Mouse (Mus musculus) activated CD4-positive, CD25-positive, alpha-beta regulatory T cell, adult 4 months (primary cell): ENCODE measurements around the gene Tufm. TPM values are rescaled to one million over a fixed set of nuclear protein-coding genes. Genes with fewer than 3 reads are reported as not detected.
"Not testable (repeated sequence)": the region's sequence is repeated elsewhere in the genome, so short reads cannot be mapped to it uniquely, and the experiment has no call there.

ENCODE experiments used
- ATAC-seq: one replicate; pipeline ENCODE4 v1.8.0; 2017
- polyA plus RNA-seq, 2 experiments: library from polyadenylated mRNA; unstranded; fragments of 100-300 nt; shearing (Covaris generic); gene quantifications; one replicate each; pipeline ENCODE4 v1.2.1; 2017

Tufm gene
- polyA plus RNA-seq, 2 experiments from 2014 or later = 71.2 to 78.9 TPM

DNA sequence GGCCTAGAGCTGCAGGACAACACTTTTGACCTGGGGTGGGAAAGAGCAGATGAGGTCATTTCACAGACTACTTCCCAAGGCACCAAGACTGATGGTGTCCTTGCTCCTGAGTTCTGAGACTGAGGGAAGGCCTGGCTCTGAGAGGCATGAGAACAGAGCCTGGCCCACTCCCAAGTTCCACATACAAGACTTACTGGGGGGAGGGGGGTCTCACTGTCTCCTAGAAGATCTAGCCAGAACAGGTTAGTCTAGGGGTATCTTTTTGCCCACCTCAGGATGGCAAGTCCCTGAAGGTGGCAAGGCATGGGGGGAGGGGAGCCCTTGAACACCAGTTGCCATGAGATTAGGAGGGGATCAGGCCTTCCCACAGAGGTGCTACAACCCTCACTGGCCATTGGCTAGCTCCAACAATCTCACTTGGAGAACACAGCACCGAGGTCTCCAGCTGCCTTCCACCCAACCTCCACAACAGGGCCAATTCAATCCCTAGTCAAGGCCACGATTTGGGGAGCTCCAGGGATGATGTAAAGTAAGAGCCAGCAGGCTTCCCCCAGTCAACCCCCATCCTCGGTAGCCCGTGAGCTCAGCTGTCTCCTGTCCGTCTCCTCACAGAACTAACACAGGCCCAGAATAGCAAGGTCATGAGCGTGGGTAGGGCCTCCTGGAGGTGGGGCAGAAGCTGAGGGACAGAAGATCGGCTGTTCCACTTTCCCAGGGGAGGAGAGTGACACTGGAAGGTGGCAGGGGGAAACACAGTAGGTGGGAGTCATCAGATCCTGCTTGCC lies 21.7 kb upstream of the Tufm start:
- ATAC-seq = no peak

DNA sequence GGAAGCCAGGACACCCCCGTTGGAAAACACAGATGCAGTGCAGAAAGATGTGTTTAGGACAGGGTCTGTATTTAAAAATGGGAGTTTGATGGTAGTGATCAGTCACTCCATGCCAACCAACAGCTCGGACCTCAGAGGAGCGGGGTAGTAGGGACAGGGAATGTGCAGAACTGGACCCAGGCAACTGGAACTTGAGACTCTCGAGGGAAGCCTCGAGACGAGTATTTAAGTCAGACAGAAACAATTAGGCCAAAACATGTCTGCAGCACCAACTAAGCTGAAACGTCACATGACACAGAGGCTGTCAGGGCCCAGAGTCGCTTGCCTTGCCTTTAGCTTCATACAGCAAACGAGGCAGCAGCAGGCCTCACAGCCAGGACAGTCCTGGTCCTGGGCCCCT lies 21.0 kb upstream of the Tufm start:
- ATAC-seq = no peak

DNA sequence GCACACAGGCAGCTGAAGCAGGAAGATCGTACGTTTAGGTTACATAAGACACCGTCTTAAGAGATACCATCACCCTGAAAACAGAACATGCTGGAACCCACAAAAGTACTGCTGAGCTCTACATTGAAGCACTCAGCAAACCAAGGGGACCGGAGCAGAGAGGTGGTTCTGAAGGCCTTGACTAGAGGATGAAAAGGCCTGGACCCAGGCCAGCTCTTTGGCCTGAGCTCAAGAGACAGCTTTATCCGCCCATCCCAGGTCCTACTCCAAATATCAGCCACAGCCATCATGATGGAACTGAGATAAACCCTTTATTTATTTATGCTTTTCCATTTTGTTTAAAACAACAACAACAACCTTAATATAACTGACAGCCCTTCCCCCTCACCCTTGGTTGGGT lies 20.5 kb upstream of the Tufm start:
- ATAC-seq = no peak

DNA sequence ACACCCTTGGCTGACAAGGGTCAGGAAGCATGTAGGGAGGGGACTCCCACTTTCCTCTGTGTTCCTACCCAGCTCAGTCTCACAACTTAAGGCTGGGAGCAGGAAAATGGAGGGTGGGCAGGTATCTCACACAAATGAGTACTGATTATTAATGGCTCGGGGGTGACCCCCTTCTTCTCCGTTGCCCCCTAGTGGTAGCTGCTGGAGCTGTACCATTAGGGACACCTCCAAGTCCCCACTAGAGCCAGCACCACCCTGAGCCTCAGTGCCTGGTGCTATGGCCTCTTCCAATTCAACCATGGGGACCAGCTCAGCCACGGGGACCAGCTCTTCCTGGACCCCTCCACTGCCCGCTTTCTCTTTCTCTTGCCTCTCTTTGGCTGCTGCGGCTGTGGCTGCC lies 19.9 kb upstream of the Tufm start:
- ATAC-seq = no peak

DNA sequence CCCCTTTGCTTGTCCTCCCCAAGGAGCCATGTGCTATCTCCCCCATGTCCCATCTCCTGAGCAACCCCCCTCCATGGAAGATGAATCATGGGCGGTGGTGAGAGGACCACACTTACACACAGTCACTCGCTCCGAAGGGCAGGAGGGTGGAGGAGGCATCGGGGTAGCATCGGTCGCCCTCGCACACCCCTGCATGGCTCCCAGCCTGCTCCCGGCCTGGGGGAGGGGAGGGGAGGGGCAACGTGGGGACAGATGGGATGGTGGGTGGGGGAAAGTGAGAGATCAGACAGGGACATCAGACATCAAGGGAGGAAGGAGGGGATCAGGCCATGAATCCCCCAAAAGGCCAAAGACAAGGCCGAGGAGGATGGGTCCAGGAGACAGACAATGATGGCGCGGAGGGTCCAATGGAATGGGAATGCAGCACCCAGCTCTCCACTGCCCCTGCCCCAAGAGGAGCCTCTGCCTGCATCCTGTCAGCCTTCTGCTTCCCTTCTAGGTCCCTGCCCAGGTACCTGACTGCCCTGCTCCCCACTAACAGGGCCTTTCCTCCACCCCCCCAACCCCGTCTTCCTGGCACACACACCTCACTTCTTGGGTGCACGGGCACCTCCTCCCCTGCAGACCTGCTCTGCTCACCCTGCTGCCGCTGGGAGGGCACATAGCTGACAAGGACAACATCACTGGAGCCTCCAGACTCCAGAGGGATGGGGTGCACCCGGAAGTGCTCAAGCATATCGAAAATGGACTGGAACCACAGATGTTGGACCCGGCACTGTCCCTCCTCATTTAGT lies 19.1 kb upstream of the Tufm start:
- no peak for ATAC-seq

DNA sequence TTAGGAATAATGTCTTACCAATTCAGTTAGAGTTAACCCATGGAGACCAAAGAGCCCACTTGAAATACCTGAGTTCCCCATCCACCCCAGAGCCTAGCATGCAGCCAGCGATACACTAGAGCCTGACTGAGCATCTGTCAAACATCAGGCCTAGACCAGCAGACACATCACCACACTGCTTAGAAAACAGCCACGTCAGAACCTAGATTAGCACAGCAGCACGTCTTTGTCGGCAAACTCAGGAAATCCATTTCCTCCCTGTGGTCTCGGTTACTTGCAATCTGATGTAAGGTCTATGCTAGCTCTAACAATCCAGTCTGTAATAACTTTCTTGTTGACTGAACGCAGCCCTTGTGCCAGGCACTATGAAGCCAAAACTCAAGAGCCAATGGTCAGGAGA lies 17.1 kb upstream of the Tufm start:
- peak; percentile 67 for ATAC-seq

DNA sequence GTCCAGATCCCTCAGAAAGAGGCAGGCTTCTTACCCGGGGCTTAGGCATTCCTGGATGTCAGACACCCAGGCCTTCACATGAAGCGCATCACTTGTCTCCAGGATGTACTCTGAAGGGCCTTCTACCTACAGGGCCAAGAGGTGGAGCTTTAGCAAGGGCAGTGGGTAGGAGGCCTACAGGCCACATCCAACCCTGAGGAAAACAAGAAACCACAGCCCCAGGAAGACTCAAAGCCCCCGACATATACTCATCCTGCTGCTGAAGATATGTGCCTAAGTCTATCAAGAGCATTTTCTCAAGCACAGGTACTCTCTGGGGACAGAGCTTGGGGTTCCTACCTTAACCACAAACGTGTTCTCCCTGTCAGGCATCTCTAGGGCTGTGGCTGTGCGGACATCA lies 15.8 kb upstream of the Tufm start:
- ATAC-seq = no peak

DNA sequence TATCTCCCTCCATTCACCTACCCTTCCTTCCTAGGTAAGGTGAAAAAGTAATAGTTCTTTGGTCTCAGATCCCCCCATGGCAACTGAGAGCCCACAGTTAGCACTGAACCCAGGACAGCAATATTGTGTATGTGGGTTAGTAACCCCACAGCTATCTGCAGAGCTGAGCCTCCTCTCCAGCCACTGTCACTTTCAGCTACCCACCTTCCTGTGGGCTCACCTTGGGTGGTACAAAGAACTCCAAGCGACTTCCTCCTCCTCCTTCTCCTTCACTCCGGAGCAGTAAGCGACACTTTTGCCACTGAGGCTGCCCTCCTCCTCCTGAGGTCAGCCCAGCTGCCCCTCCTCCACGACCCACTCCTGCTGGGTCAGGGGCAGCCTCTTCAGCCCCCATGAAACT lies 15.3 kb upstream of the Tufm start:
- ATAC-seq = no peak

DNA sequence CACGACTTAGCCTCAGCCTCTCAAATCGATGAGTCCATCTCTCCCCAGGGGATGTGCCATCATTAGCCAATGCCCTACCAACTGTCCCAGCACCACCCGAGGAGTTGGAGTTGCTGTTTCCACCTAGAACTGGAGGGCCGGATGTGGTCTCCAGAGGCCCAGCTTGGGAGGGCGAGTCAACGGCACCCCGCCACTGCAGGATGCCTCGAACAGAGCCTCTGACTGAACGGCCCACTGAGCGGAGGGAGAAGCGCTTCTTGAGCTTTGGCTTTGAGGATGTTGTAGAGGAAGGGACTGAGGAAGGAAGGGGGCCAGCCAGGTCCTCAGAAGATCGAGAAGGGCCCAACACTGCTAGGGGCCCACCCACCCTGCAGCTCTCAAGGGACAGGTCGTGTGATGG lies 14.9 kb upstream of the Tufm start:
- peak; percentile 68 for ATAC-seq

DNA sequence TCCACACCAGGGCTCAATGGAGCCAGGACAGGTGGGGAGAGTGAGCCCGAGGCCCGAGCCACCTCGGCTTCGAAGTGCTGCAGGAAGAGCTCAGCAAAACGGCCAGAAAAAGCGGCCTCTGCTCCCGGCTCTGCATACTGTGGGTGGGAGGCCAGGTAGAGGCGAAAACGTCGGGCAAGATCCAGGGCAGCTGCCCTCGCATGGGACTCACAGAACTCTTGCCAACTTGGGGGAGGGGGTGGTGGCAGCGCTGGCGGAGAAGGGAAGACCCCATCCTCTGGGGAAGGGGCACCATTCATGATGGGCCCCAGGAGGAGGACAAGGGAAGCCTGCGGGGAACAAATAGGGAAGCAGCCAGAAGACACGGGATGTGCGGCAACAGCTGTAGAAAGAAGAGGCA lies 14.4 kb upstream of the Tufm start:
- no peak for ATAC-seq

DNA sequence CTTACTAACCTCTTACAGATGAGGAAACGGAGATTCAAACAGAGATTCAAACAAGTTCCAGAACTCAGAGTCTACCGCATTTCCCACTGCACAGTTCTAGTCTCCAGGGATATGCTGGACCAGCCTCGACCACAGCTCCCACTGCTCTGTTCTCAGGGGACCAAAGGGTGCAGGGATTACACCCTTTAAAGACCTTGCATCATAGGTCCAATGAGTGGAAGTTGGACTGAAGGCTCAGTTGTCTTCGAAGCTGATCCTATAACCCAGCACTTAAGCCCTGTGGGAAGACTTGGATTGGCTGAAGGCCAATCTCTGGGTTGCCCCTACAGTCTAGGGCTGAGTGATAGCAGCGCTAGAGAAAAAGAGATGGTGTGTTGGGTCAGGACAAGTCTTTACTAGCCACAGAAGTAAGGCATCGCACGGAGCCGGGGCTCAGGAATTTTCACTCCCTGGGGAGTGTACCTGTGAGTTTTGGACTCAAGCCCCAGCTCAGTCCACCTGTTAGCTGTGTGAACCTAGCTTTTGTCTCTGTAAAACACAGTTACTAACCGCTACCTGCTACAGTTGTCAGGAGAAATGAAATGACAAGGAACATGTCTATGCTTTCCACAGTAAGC lies 13.6 kb upstream of the Tufm start:
- no peak for ATAC-seq

DNA sequence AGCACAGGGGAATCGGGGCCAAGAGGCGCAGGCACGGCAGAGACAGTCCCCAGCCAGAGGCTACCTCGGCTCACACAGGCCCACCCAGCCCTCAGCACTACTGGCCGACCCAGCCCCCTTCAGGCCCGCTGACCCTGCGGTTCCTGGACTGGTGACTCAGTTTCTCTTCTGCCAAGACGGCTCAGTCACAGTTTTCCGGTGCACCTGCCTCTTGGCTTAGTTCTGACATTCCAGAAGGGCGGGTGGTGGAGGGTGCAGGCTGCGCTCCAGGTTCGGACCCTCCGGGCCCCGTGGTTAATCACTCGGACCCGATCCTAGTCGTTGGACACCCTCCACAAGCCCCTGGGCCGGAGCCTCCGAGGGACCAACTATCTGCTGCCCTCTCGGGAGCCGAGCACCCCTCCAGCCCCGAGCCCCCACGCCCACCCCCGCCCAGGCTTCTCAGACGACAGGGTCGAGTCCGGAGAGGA lies 12.6 kb upstream of the Tufm start:
- ATAC-seq = no peak

DNA sequence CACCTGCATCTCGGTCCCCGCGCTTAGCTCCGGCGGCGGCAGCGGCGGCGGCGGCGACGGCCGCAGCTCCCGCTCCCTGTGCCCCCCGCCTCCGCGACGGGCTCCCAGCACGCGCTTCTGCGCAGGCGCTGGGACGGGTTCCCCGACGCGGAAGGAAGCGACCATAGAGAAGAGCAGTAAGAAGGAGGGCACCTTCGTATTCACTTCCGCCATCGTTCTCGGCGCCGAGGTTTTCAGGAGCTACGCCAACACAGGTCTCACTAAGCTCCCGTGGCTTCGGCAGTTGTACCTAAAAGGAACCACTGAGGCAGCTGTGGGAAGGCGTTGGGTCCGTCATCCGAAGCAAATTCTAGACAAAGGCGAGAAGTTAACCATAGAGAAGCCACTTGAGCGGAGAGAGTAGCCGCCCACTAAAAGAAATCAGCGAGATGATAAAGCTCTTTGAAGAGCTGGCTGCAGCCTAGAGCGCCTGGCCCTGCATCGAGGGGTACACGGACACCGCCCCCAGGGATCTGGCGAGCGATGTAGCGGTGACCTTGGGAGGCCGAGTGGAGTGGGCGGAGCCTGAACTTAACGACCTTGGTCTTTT lies 12.1 kb upstream of the Tufm start, which contains the start of gene Sh2b1:
Sh2b1 (minus strand) TSS at position 432 of the 589 bp plus-strand sequence.
- ATAC-seq = peak; percentile 48

DNA sequence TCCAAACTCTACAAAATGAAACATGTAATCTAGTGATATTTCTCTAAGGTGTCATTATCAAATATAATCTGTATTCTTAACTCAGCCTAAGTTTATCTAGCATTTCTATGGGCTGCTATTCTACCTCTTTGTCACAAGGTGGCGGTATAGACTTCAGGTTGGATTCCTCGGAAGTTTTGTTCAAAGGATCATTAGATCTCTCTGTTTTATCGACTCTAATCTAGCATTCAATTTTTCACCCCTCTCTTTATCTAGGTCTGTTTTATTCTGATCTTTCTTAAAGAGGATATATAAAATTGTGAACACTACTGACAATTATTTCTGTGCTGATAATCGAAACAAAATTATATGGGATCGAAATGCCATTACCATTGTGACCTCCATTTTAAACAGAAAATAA lies 5.5 kb upstream of the Tufm start:
- ATAC-seq = peak; percentile 26

DNA sequence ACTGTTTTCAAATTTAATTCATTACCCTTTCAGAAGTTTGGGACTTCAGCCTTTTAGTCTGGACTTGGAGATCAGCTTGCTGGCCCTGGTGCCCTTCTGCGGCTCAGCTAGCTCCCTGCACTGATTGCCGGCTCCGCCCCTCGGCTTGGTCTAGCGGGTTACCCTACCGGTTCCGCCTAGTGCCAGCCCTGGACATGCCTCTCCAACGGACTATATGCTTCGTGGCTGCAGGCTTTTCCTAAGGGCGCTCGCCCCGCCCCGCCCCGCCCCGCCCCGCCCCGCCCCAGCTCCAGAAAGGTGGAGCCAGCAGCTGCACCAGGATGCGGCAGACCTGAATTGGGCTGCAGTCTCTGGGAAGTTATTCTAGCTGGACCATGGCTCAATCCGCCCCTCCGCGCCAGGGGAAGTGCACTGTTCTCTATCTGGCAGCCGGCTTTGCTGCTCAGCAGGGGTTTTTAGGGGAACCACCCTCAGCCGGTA lies 4.7 kb upstream of the Tufm start:
- ATAC-seq = no peak

DNA sequence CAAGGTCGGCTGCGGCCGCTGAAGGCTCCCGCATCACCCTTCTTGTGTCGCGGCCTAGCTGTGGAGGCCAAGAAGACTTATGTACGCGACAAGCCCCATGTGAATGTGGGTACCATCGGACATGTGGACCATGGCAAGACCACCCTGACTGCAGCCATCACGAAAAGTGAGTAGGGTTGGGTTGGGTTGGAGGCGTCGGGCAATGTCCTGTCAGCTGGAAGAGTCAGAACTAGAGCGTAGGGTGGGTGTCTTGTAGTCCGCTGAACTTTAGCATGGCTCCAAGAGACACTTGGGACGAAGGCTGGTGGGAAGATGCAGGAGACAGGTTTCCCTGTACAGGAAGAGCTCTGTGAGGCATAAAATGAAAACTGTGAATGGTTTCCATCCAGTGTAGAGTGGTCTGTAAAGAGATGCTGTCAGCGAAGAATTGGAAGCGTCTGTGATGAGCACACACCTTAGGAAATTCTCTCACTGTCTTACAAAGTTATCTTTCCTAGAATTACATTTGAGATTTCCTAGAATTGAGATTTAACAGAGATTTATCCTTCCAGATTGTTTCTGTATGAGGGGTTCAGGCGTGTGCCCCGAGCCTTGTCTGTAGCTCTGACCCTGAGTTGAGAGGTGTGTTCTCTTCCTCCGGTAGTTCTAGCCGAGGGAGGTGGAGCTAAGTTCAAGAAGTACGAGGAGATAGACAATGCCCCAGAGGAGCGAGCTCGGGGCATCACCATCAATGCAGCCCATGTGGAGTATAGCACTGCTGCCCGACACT lies 640 bp downstream of the Tufm start:
- not testable (repeated sequence) for ATAC-seq

DNA sequence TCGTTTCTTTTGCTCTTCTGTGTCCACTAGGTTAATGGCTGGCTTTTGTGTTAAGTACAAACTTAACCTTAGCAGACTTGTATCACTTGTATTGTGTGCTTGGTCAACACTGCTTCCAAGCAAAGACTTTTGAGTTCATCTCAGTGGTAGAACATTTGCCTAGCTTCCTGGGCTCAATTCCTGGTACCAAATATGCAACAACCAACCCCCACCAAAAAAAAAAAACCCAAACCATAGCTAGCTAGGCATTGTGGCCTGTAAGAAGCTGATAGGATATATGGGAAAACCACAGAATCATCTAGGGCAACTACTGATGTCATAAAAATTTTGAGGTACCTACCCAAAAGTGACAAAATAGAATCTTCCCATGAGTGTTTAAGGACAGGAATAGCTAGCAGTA lies 3.8 kb downstream of the Tufm start:
- no peak for ATAC-seq

DNA sequence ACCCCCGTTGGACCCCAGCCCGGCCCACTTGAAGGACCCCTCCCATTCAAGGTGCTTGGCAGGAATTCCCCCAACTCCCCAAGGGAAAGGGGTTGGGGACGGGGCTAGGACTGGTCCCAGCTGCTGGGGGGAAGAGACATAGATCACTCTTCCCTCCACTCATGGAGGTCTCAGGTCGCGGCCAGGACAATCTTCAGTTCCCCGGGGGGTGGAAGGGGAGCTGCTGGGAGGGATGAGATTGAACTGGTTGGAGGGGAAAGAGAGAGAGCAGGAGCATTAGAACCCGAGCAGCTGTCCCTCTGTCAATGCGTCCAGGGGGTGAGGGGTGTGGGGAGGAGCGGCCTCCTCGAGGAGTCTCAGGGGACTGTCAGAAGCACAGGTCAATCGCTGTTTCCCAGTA lies 4.8 kb downstream of the Tufm start:
- no peak for ATAC-seq

DNA sequence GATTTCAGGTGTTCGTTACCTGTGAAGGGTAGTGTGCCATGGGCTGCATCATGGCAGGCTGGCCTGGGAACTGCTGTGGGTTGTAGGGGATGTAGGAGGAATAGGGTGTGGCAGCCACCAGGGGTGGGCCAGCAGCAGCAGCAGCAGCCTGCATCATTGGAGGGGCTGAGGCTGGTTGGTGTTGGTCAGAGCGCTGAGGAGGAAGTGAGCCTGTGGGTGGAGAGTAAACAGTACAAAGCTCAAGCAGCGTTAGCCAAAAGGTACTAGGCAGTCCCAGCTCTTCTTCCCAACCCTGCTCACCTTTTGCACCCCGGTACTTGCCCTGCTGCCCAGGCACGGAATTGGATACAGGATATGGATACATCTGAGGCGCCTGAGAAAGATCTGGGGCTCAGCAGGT lies 7.0 kb downstream of the Tufm start:
- no peak for ATAC-seq

DNA sequence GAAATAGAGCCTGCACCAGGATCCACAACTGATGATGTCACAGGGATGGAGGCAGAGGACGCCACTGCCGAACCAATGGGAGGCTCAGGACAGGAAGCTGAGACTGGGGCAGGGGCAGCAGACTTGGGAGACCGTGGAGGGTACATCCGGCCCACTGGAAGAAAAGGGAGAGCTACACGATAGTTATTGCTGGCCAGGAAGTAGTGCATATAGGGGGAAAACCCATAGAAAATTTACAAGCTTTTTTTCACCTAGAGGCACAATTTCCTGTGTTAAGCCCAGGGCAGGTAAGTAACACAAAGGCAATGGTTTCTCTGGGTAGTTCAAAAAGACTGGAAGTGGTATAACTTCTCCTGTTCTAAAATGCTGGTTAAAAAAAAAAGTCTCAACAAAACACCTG lies 9.3 kb downstream of the Tufm start:
- ATAC-seq = peak; percentile 80

DNA sequence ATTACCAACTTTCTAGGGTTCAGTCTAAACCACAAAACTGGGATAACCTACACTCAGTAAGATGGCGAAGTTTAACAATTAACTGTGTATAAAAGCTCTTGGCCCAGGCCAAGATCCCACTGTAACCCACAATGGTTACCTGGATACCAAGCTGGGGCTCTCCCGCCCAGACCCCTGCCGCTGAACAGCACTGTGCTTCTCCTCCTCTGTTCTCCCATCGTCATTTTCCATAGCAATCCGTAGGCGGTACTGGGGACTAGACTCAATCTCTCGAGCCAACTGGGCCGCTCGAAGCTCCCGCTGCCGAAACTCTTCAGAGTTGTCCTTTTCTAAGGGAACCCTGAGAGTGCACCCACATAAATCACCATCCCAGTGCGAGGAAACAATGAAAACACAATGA lies 10.8 kb downstream of the Tufm start:
- no peak for ATAC-seq

DNA sequence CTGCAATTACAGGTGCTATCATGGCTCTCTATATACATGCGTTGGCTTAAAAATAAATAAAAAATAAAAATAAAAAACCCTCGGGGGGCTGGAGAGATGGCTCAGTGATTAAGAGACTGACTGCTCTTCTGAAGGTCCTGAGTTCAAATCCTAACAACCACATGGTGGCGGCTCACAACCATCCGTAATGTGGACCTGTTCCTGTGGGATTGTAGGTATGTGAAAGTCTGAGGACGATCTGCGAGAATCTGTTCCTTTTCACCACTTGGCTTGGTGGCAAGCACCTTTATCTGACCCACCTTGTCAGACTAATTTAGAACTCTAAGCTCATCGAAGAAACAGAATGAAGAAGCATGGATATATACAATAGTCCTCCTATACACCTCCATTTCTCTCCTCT lies 12.3 kb downstream of the Tufm start:
- no peak for ATAC-seq
